Mouse (Mus musculus) forebrain, embryonic 15.5 days (tissue): ENCODE results near the gene Sympk. TPM values are rescaled to one million over a fixed set of nuclear protein-coding genes. Genes with fewer than 3 reads are reported as not detected.
"Not testable (repeated sequence)": the region's sequence is repeated elsewhere in the genome, so short reads cannot be mapped to it uniquely, and the experiment has no call there.

ENCODE experiments used
- ATAC-seq: fragments of 200-750 bp; cut with Nextera tagmentation; replicated peaks from 2 replicates; pipeline ENCODE4 v1.8.0; 2017; ENCODE audit warnings: mild to moderate bottlenecking, moderate TSS enrichment, moderate library complexity
- H3K27ac ChIP-seq: fragments of 300-500 bp; sonication (generic); replicated peaks from 2 replicates; pipeline ENCODE4 v1.5.1; 2015; ENCODE audit warnings: mild to moderate bottlenecking, inconsistent platforms
- H3K27me3 ChIP-seq: fragments of 300-500 bp; sonication (generic); 2 replicates; pipeline ENCODE4 v1.6.1; 2015; ENCODE audit warnings: inconsistent platforms
- H3K36me3 ChIP-seq: fragments of 300-500 bp; sonication (generic); 2 replicates; pipeline ENCODE4 v1.6.1; 2015; ENCODE audit warnings: mild to moderate bottlenecking, inconsistent platforms
- H3K4me1 ChIP-seq: fragments of 300-500 bp; sonication (generic); 2 replicates; pipeline ENCODE4 v1.6.1; 2015; ENCODE audit warnings: inconsistent platforms
- H3K4me2 ChIP-seq: fragments of 300-500 bp; sonication (generic); replicated peaks from 2 replicates; pipeline ENCODE4 v1.6.1; 2015; ENCODE audit warnings: mild to moderate bottlenecking, inconsistent platforms
- H3K4me3 ChIP-seq: fragments of 300-500 bp; sonication (generic); 2 replicates; pipeline ENCODE4 v1.5.1; 2015; ENCODE audit warnings: mild to moderate bottlenecking, inconsistent platforms
- H3K9ac ChIP-seq: fragments of 300-500 bp; sonication (generic); replicated peaks from 2 replicates; pipeline ENCODE4 v1.6.1; 2015; ENCODE audit warnings: mild to moderate bottlenecking, inconsistent platforms
- H3K9me3 ChIP-seq: fragments of 300-500 bp; sonication (generic); 2 replicates; pipeline ENCODE4 v1.6.1; 2016; ENCODE audit warnings: inconsistent platforms
- WGBS: fragments of 180-500 bp; shearing (Covaris S2); methylation state at CpG from one replicate; pipeline ENCODE4 v1.1.7; 2015; ENCODE audit warnings: mixed read lengths; 5-methylcytosine and 5-hydroxymethylcytosine counted together
- polyA plus RNA-seq: library from polyadenylated mRNA; unstranded; fragments of >200 nt; fragmentation: Nextera tagmentation; extraction: Ambion mirVana; gene quantifications from 2 replicates; pipeline ENCODE4 v1.2.1, GENCODE M21; 2015

Gene Sympk
- polyA plus RNA-seq, 1 experiment from 2014 or later = 35.4 TPM

GRCm38 (mm10) chr7:19057405-19057804 lies 33.2 kb downstream of the Sympk start:
- H3K4me3 ChIP-seq = no peak overlapping the region
- ATAC-seq = no peak
- no peaks in the 10 kb centered on the region for H3K9me3 ChIP-seq
- H3K4me2 ChIP-seq = no peak overlapping the region
- peaks cover 9% of the 10 kb centered on the region for H3K4me1 ChIP-seq
- no peaks in the 10 kb centered on the region; the same call in 1 of the 2 replicates for H3K36me3 ChIP-seq
- no peaks in the 10 kb centered on the region for H3K27me3 ChIP-seq
- H3K9ac ChIP-seq = no peak overlapping the region
- WGBS = 93% methylated on average over 10 of the region's 10 CpGs
- H3K27ac ChIP-seq = no peak overlapping the region

GRCm38 (mm10) chr7:19065896-19066295 lies 41.7 kb downstream of the Sympk start:
- H3K4me2 ChIP-seq = peak overlapping the region; percentile 4; the same call in 1 of the 2 replicates

DNA sequence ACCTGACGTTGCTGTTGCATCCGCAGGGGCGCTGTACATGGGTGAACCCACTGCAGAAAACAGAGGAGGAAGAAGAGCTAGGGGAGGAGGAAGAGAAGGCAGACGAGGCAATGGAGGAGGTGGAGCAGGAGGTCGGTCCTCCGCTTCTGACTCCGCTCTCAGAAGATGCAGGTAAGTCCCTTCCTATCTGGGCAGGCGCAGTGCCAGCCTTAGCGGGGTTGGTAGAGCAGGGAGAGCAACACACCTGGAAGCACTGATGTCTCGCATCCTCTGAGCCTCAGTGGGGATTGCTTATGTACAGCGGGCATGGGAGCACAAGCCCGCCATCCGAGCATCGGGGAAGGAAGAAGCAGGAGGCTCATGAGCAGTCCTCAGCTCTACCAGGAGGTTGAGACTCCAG lies 42.9 kb downstream of the Sympk start:
- no peaks in the 10 kb centered on the region for H3K36me3 ChIP-seq

More at GRCm38 (mm10) chr7:19065896-19066295, 41.7 kb downstream of the Sympk start:
- no peak overlapping the region for H3K4me3 ChIP-seq
- peaks cover 26% of the 10 kb centered on the region for H3K27me3 ChIP-seq
- no peak overlapping the region for H3K9ac ChIP-seq
- no peaks in the 10 kb centered on the region for H3K36me3 ChIP-seq
- H3K9me3 ChIP-seq = no peaks in the 10 kb centered on the region
- no peaks in the 10 kb centered on the region for H3K4me1 ChIP-seq
- WGBS = 63% methylated on average over 13 of the region's 13 CpGs
- ATAC-seq = no peak
- H3K27ac ChIP-seq = no peak overlapping the region

DNA sequence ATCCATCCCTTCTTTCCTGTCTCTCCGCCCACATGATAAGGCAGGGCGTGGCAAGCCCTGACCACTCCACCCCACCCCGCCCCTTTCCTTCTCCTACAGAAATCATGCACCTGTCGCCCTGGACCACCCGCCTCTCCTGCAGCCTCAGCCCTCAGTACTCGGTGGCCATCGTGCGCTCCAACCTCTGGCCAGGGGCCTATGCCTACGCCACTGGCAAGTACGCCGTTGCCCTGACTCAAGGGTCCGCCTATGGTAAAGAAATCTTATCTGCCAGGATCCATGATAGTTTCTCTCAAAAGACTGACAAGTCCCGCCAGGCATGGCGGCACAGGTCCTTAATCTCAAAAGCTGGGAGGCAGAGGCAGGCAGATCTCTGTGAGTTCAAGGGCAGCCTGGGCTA lies 43.8 kb downstream of the Sympk start:
- Histone ChIP-seq H3K4me1 (no peaks in the 10 kb centered on the region), H3K27ac (no peak overlapping the region), H3K27me3 (peaks cover 26% of the 10 kb centered on the region), H3K36me3 (no peaks in the 10 kb centered on the region), H3K4me3 (no peak overlapping the region), H3K9me3 (no peaks in the 10 kb centered on the region), H3K9ac (no peak overlapping the region), H3K4me2 (no peak overlapping the region)
- WGBS = 73% methylated on average over 14 of the region's 14 CpGs
- no peak for ATAC-seq

More for the DNA sequence above, 42.9 kb downstream of the Sympk start:
- Histone ChIP-seq H3K27me3 (peaks cover 26% of the 10 kb centered on the region), H3K4me3 (no peak overlapping the region), H3K9ac (no peak overlapping the region), H3K27ac (no peak overlapping the region), H3K4me2 (no peak overlapping the region), H3K9me3 (no peaks in the 10 kb centered on the region), H3K4me1 (no peaks in the 10 kb centered on the region)
- ATAC-seq = no peak
- 49% methylated on average over 14 of the region's 14 CpGs for WGBS

- H3K9me3 ChIP-seq = no peaks in the 10 kb centered on the region
- no peak for ATAC-seq
- 4% methylated on average over 2 of the region's 2 CpGs for WGBS
- H3K9ac ChIP-seq = no peak overlapping the region
- no peak overlapping the region for H3K4me2 ChIP-seq
- no peak overlapping the region for H3K27ac ChIP-seq
- H3K4me3 ChIP-seq = no peak overlapping the region
- H3K36me3 ChIP-seq = no peaks in the 10 kb centered on the region
- no peaks in the 10 kb centered on the region for H3K4me1 ChIP-seq
- H3K27me3 ChIP-seq = peaks cover 26% of the 10 kb centered on the region
Observed at GRCm38 (mm10) chr7:19068707-19069106, 44.5 kb downstream of the Sympk start.

GRCm38 (mm10) chr7:19069500-19069899 lies 45.3 kb downstream of the Sympk start:
- no peak overlapping the region for H3K4me3 ChIP-seq
- H3K27ac ChIP-seq = no peak overlapping the region
- no peak for ATAC-seq
- H3K27me3 ChIP-seq = peaks cover 26% of the 10 kb centered on the region
- H3K36me3 ChIP-seq = no peaks in the 10 kb centered on the region
- no peaks in the 10 kb centered on the region for H3K4me1 ChIP-seq
- H3K4me2 ChIP-seq = no peak overlapping the region
- no peaks in the 10 kb centered on the region for H3K9me3 ChIP-seq
- H3K9ac ChIP-seq = no peak overlapping the region
- 46% methylated on average over 3 of the region's 3 CpGs for WGBS

GRCm38 (mm10) chr7:19071024-19071423 lies 46.8 kb downstream of the Sympk start:
- H3K9me3 ChIP-seq, H3K9ac ChIP-seq, H3K27ac ChIP-seq, H3K4me3 ChIP-seq, H3K36me3 ChIP-seq, H3K4me1 ChIP-seq, H3K4me2 ChIP-seq, ATAC-seq: not testable (repeated sequence)
- peaks cover 12% of the 10 kb centered on the region for H3K27me3 ChIP-seq
- 56% methylated on average over 3 of the region's 3 CpGs for WGBS

GRCm38 (mm10) chr7:19073504-19073903 lies 49.3 kb downstream of the Sympk start:
- Histone ChIP-seq H3K27me3 (no peaks in the 10 kb centered on the region), H3K9ac (no peak overlapping the region), H3K36me3 (peaks cover 7% of the 10 kb centered on the region), H3K9me3 (no peaks in the 10 kb centered on the region), H3K4me2 (no peak overlapping the region), H3K4me1 (peaks cover 23% of the 10 kb centered on the region), H3K27ac (no peak overlapping the region), H3K4me3 (no peak overlapping the region)
- WGBS = 87% methylated on average over 9 of the region's 9 CpGs
- ATAC-seq = no peak

- Histone ChIP-seq H3K4me3 (no peak overlapping the region), H3K9me3 (no peaks in the 10 kb centered on the region), H3K4me2 (no peak overlapping the region), H3K27me3 (no peaks in the 10 kb centered on the region), H3K4me1 (peaks cover 23% of the 10 kb centered on the region), H3K9ac (no peak overlapping the region), H3K27ac (no peak overlapping the region), H3K36me3 (peaks cover 16% of the 10 kb centered on the region)
- ATAC-seq = no peak
- WGBS = 97% methylated on average over 6 of the region's 6 CpGs
Observed at GRCm38 (mm10) chr7:19074494-19074893, 50.3 kb downstream of the Sympk start.

DNA sequence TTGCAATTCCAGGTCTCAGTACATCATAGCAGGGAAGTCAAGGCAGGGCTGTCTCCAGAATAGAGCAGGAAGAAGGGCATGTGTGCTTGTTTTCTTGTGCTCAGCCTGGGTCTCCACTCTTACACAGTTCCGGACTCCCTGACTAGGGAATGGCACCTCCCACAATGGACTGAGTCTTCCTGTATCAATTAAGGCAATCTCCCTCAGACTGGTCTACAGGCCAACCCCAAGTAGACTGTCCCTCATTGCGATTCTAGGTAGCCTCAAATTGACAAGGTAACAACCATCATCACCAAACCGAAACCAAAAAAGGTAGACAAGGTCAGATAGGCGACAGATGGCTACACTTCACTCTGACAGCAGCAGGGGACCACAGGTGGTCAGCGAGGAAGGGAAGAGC lies 51.1 kb downstream of the Sympk start:
- no peak for ATAC-seq
- H3K4me3 ChIP-seq = peak overlapping the region; percentile 95
- peak overlapping the region; percentile 62 for H3K4me2 ChIP-seq
- H3K9ac ChIP-seq = peak overlapping the region; percentile 28; the same call in 1 of the 2 replicates
- WGBS = 60% methylated on average over 5 of the region's 5 CpGs
- no peaks in the 10 kb centered on the region for H3K27me3 ChIP-seq
- H3K27ac ChIP-seq = peak overlapping the region; percentile 52
- peaks cover 23% of the 10 kb centered on the region for H3K4me1 ChIP-seq
- no peaks in the 10 kb centered on the region for H3K9me3 ChIP-seq
- H3K36me3 ChIP-seq = peaks cover 23% of the 10 kb centered on the region

- peaks cover 23% of the 10 kb centered on the region for H3K4me1 ChIP-seq
- WGBS = under 1% methylated on average over 70 of the region's 91 CpGs
Observed at GRCm38 (mm10) chr7:19075723-19076585, 51.8 kb downstream of the Sympk start, which contains the start of gene Dmwd. TSS of gene Dmwd (plus strand) at chr7:19076227.

DNA sequence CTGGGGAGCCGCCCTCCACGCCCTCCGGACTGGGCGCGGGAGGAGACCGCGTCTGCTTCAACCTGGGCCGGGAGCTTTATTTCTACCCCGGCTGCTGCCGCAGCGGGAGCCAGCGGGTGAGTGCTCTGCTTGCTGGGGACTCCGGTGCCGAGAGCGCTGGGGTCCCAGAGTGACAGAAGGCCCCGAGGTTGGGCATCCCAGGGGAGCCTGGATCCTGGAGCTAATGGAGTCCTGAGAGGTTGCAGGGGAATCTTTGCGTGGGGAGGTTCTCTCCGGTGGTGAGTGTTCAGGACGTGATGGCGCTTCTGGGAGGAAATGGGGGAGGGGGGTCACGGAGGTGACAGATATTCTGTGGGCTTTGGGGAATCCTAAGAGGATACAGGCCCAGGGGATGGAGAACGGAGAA lies 52.4 kb downstream of the Sympk start:
- Histone ChIP-seq H3K27ac (peak overlapping the region; percentile 66), H3K27me3 (no peaks in the 10 kb centered on the region), H3K4me1 (peaks cover 23% of the 10 kb centered on the region), H3K9me3 (no peaks in the 10 kb centered on the region), H3K4me3 (peak overlapping the region; percentile 95), H3K36me3 (peaks cover 36% of the 10 kb centered on the region), H3K4me2 (peak overlapping the region; percentile 97), H3K9ac (peak overlapping the region; percentile 91)
- under 1% methylated on average over 22 of the region's 22 CpGs for whole genome bisulfite sequencing
- peak; percentile 1; the same call in 1 of the 2 replicates for ATAC-seq

More at GRCm38 (mm10) chr7:19075723-19076585, 51.8 kb downstream of the Sympk start, which contains the start of gene Dmwd:
- Histone ChIP-seq H3K9ac (peak within 1 kb of the TSS; percentile 91), H3K9me3 (no peaks in the 10 kb centered on the region), H3K36me3 (peaks cover 30% of the 10 kb centered on the region), H3K27me3 (no peaks in the 10 kb centered on the region), H3K4me2 (peak within 1 kb of the TSS; percentile 97), H3K27ac (peak within 1 kb of the TSS; percentile 66), H3K4me3 (peak within 1 kb of the TSS; percentile 95)
- peak; percentile 99 for ATAC-seq
